Mouse (Mus musculus): ENCODE results near the gene Spry2. TPM values are rescaled to one million over a fixed set of nuclear protein-coding genes. Genes with fewer than 3 reads are reported as not detected.

The Spry2 gene
- 100 to 1,000 TPM; 102 to 104 TPM for total RNA-seq (2021)

- peak; percentile 88 to 97 for DNase-seq (ENCODE audit: low spot score in 2 of 2)
- intact Hi-C loops (cut with DNase I) = loop anchor here (1.0 to 5.0 kb wide), 8 partner anchors 120 to 585 kb away; no protein-coding TSS in a partner anchor
Measured at GRCm38 (mm10) chr14:105896791-105897568, at the start of gene Spry2. Gene Spry2 (minus strand): TSS chr14:105896819.

- intact Hi-C loops (cut with DNase I) = no loop called here
Measured at GRCm38 (mm10) chr14:105941353-105941752, 44.7 kb upstream of the Spry2 start.

DNA sequence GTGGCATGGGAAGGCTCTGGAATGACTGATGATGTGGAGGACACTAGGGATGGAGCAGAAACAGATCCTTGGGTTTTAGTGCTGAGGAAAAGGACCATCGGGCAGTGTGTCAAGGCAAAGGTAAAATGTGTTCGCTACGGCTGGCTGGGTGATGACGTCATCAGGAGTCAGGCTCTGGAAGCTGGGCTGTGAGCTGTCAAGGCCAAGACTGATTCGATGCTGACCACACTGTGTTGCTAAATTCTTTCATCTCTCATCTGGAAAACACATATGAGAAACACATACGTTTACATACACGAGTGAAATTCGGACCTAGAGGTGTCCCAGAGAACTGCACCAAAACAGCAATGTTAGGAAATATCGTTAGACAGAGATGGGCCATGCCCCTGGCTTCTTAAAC lies 30.1 kb upstream of the Spry2 start:
- intact Hi-C loops (cut with DNase I) = loop anchor here (10.0 kb wide), 1 partner anchor 452 kb away; no protein-coding TSS in a partner anchor
- no peak for DNase-seq (ENCODE audit: low spot score in 2 of 2)

More at GRCm38 (mm10) chr14:105941353-105941752, 44.7 kb upstream of the Spry2 start:
- no peak for DNase-seq (ENCODE audit: low spot score in 2 of 2)

DNA sequence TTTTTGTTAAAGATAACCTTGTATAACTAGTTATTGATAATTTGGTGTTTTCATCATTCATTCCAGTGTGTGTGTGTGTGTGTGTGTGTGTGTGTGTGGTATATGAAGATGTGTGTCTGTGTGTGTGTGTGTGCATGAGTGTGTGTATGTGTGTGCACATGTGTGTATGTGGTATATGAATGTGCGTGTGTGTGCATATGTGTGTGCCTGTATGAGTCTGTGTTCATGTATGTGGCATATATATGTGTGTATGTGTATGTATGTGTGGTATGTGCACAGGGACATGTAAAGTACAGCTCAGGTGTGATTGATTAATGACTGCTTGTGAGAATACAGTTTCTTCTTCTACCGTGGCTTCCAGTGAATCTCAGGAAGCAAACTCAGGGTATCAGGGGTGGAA lies 28.7 kb upstream of the Spry2 start:
- intact Hi-C loops (cut with DNase I) = loop anchor here (10.0 kb wide), 1 partner anchor 451 kb away; no protein-coding TSS in a partner anchor
- DNase-seq (ENCODE audit: low spot score in 2 of 2) = no peak

- intact Hi-C loops (cut with DNase I) = loop anchor here (1.0 to 10.0 kb wide), 3 partner anchors 450 to 612 kb away; no protein-coding TSS in a partner anchor
- DNase-seq (ENCODE audit: low spot score in 2 of 2) = peak in 1 of 2 experiments; percentile 38
Measured at GRCm38 (mm10) chr14:105924712-105925111, 28.1 kb upstream of the Spry2 start.

DNA sequence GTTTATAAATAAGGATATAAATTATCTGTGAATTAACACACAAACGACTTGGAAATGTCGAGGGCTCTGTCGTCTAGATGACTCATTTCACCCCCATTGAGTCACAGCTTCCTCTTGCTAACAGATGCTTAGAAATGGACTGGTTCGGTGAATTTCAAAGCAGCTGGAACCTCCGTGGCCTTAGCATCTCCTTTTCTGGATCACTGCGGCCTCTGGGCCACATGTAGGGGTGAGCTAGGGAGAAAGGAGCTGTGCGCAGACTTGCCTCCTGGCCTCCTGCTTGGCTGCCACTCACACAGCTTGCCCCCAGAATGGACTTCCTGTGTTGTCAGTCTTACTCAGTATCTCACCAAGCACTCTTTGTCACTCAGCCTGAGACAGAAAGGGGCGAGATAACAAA lies 26.3 kb upstream of the Spry2 start:
- intact Hi-C loops (cut with DNase I) = loop anchor here (5.0 to 10.0 kb wide), 2 partner anchors 448 to 611 kb away; no protein-coding TSS in a partner anchor
- DNase-seq (ENCODE audit: low spot score in 2 of 2) = peak in 1 of 2 experiments; percentile 29

DNA sequence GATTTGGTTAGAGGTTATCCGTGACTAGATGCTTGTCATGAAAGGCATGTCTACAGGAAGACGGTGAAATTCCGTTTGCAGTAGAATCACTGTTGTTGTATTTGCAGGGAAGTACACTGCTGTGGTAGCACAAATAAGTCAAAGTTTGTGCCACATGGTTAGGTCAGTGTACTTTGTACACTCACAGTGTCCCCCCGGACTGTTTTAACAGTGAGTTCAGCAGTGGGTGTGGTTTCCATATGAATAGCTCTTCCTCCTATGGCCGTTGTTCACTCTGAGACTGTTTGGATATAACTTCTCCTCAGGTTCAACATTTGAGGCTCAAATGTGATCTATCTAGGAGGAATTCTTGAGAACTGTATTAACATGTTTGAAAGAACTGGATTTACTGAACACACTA lies 25.8 kb upstream of the Spry2 start:
- DNase-seq (ENCODE audit: low spot score in 2 of 2) = no peak
- intact Hi-C loops (cut with DNase I) = loop anchor here (5.0 to 10.0 kb wide), 2 partner anchors 448 to 610 kb away; no protein-coding TSS in a partner anchor

- no peak for DNase-seq (ENCODE audit: low spot score in 2 of 2)
- intact Hi-C loops (cut with DNase I) = loop anchor here (5.0 to 10.0 kb wide), 2 partner anchors 446 to 609 kb away; no protein-coding TSS in a partner anchor
Measured at GRCm38 (mm10) chr14:105921217-105921695, 24.6 kb upstream of the Spry2 start.

- intact Hi-C loops (cut with DNase I) = loop anchor here (5.0 to 10.0 kb wide), 2 partner anchors 446 to 608 kb away; no protein-coding TSS in a partner anchor
Measured at GRCm38 (mm10) chr14:105920395-105921216, 24.0 kb upstream of the Spry2 start.

GRCm38 (mm10) chr14:105907216-105907615 lies 10.6 kb upstream of the Spry2 start:
- intact Hi-C loops (cut with DNase I) = no loop called here
- no peak for DNase-seq (ENCODE audit: low spot score in 2 of 2)

More at GRCm38 (mm10) chr14:105920395-105921216, 24.0 kb upstream of the Spry2 start:
- no peak for DNase-seq (ENCODE audit: low spot score in 2 of 2)

- intact Hi-C loops (cut with DNase I) = no loop called here
- DNase-seq (ENCODE audit: low spot score in 2 of 2) = no peak
Measured at GRCm38 (mm10) chr14:105905935-105906334, 9.3 kb upstream of the Spry2 start.

DNA sequence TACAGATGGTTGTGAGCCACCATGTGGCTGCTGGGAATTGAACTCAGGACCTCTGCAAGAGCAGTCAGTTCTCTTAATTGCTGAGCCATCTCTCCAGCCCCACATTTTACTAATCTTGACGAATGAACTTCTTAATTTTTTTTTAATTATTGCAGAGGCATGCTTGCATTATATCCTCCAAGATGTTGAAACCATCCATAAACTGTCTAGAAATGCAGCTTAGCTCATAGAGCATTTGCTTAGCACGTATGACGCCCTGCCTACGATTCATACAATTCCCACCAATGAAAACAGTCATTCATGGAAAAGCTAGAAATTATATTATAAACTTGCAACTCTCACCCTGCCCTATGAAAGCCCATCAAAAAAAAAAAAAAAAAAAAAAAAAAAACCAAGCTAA lies 8.9 kb upstream of the Spry2 start:
- intact Hi-C loops (cut with DNase I) = no loop called here
- DNase-seq (ENCODE audit: low spot score in 2 of 2) = no peak

DNA sequence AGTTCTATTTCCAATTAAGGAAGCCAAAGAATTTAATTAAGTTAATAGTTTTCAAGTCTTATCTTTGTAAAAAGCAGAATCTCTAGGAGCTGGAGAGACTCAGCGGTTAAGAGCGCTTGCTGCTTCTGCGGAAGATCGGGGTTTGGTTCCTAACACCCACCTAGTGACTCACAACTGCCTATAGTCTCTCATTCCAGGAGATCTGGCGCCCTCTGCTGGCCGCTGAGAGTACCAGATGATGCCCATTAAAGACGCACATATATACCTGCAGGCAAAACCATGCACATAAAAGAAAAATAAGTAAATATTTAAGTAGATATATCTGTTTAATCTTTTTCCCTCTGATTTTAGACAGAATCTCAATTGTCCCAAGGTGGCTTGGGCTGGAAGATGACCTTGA lies 6.2 kb upstream of the Spry2 start:
- intact Hi-C loops (cut with DNase I) = no loop called here
- DNase-seq (ENCODE audit: low spot score in 2 of 2) = peak in 1 of 2 experiments; percentile 20

- DNase-seq (ENCODE audit: low spot score in 2 of 2) = no peak
- intact Hi-C loops (cut with DNase I) = no loop called here
Measured at GRCm38 (mm10) chr14:105900841-105901240, 4.2 kb upstream of the Spry2 start.

- DNase-seq (ENCODE audit: low spot score in 2 of 2) = no peak
Measured at GRCm38 (mm10) chr14:105899116-105899515, 2.5 kb upstream of the Spry2 start.

DNA sequence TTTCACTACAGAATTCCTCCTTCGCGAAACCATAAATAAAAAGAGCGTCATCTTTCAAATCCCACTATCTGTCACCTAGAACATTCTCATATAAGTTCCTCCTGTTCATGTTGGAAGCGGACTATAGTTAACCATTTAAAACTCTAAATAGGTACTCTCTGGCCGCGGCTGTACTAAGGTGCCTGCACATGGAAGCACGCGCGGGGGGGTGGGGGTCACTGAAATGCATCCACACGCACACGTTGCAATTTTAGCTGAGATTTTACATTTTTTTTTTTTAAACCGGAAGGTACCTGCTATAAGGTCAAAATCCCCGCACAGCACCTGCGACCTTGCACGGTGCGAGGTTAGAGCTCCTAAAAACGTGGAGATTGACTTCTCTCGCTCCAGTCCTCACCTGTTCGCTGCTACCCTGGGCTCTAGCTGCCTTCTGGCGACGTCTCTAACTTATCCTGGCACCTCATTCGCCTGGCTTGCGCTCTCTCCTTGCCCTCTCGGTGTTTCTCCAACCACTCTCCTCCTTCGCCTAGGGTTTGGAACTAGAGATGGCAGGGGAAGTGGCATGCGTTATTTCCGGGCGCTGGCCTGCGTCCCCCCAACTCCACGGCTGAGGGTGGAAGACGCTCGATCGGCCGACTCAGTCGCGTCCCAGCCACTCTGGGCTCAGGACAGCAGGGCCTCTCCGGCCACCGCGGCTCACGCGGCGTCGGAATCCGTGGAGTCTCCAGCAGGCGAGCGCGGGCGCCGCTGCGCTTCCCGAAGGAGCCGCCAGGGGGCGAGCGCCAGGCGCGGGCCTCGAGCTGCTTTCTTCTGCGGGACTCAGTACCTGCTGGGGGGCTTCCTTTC lies 1.9 kb upstream of the Spry2 start:
- intact Hi-C loops (cut with DNase I) = loop anchor here (1.0 to 5.0 kb wide), 5 partner anchors 121 to 603 kb away; no protein-coding TSS in a partner anchor
- DNase-seq (ENCODE audit: low spot score in 2 of 2) = peak; percentile 90 to 95

More at GRCm38 (mm10) chr14:105899116-105899515, 2.5 kb upstream of the Spry2 start:
- intact Hi-C loops (cut with DNase I) = loop anchor here (2.0 to 5.0 kb wide), 4 partner anchors 122 to 587 kb away; no protein-coding TSS in a partner anchor

DNA sequence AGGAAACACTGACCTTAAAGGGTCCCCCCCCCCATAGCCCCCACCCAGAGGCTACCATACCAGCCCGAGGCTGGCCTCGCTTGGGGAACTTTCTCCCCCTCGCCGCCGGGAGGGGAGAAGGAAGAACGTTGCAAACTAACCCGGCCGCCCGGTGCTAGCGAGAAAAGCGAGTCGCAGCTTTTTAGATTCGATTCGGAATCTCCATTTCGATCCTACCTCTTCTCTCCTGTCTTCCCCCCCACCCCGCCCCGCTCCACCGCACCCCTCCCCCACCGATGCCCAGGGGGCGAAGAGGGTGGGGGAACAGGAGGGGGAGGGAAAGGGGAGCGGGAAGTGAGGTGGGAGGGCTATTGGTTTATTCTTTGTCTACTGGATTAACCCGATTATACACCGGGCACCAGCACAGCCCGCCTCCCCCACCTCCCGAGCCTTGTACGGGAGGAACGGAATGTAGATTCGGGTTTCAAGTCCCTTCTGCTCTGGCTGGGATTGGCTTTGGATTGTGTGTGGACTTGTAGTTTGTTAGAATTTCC lies 1.0 kb upstream of the Spry2 start:
- DNase-seq (ENCODE audit: low spot score in 2 of 2) = peak; percentile 62 to 86
- intact Hi-C loops (cut with DNase I) = loop anchor here (1.0 to 5.0 kb wide), 10 partner anchors 120 to 604 kb away; no protein-coding TSS in a partner anchor

DNA sequence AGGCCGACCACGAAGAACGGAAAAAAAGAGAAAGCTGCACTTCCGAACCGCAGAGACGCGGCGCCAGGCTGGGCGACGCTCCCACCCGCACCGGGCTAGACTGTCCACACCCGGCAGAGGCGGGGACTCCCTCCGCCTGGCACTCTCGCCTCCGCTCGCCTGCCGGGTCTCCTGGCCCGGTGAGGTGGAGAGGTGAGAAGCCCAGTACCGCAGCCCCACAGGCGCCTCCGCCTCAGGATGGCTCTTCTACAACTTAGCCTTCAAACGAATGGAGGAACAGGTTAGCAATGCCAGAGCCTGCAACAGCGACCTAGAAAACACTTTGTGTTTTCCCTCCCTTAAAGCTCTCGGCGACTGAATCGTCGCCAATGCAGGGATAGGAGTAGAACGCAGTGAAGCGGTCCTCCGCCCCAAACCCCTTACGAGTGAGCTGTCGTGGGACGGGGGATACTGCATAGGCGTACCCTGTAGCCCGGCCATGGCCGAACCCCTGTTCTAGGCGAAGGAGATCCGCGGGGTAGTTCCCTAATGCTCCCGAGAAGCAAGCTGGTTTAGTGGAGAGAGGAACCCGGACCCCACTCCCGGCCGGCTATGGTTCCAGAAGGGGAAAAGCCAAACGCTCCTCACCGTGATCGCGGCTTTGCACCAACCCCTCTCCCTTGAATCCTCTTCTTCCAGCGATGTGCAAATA lies 513 bp downstream of the Spry2 start:
- DNase-seq (ENCODE audit: low spot score in 2 of 2) = peak; percentile 43 to 45
- intact Hi-C loops (cut with DNase I) = loop anchor here (2.0 to 5.0 kb wide), 5 partner anchors 119 to 584 kb away; no protein-coding TSS in a partner anchor

Measured in left cerebral cortex, postnatal 25 days (tissue).